8 mouse cellular contexts compared by ENCODE assay signal in genomic region chr6:91153549-91154064, GRCm38 (mm10). TPM values are rescaled to one million over a fixed set of nuclear protein-coding genes. Genes with fewer than 3 reads are reported as not detected.
DNase-seq lines count a peak whose midpoint lies in the region; ATAC-seq and TF ChIP-seq lines count a peak whose summit lies in the region.

No protein-coding gene starts in this region.

- H3K27ac ChIP-seq in forebrain, embryonic 12.5 days = peak overlapping the region; percentile 85
- H3K27ac ChIP-seq in layer of hippocampus, adult 2 months = peak overlapping the region; percentile 93
- no peak overlapping the region for H3K27ac ChIP-seq in lung, postnatal 0 days (ENCODE audit: low read length)

- peaks cover 7% of the 10 kb centered on the region; the same call in 1 of the 2 replicates for H3K27me3 ChIP-seq in forebrain, embryonic 12.5 days
- H3K27me3 ChIP-seq in lung, postnatal 0 days (replicated peaks; ENCODE audit: insufficient read depth, low read length) = no peaks in the 10 kb centered on the region

- DNase-seq in adrenal gland, postnatal 14 days = peak; percentile 35
- DNase-seq in adrenal gland, adult (ENCODE audit: inconsistent age in 2 of 2, low spot score in 1 of 2) = no peak
- DNase-seq in brain, embryonic 18.5 days (ENCODE audit: low read depth, low spot score) = peak; percentile 83
- DNase-seq in layer of hippocampus, adult 2 months (ENCODE audit: low spot score in 2 of 2) = peak; percentile 54 to 79
- DNase-seq in lung, postnatal 0 days (ENCODE audit: low spot score) = peak; percentile 43
- peak; percentile 72 to 83 for DNase-seq in right cerebral cortex, adult 2 months (ENCODE audit: low spot score in 2 of 2)
- DNase-seq in urinary bladder, postnatal 14 days (ENCODE audit: low spot score) = no peak

- TF ChIP-seq EP300 in lung, postnatal 0 days (IDR thresholded peaks at IDR 0.05) = no peak

- H3K4me2 ChIP-seq in forebrain, embryonic 12.5 days = peak overlapping the region; percentile 51
- no peak overlapping the region for H3K4me2 ChIP-seq in lung, postnatal 0 days (replicated peaks; ENCODE audit: low read depth, low read length)

- H3K9ac ChIP-seq in forebrain, embryonic 12.5 days = no peak overlapping the region
- H3K9ac ChIP-seq in lung, postnatal 0 days (replicated peaks; ENCODE audit: low read depth) = no peak overlapping the region

- H3K9me3 ChIP-seq in forebrain, embryonic 12.5 days = no peaks in the 10 kb centered on the region
- H3K9me3 ChIP-seq in lung, postnatal 0 days (ENCODE audit: low read length) = no peaks in the 10 kb centered on the region

- peak overlapping the region; percentile 28 for H3K4me3 ChIP-seq in forebrain, embryonic 12.5 days (replicated peaks)
- H3K4me3 ChIP-seq in layer of hippocampus, adult 2 months = peak overlapping the region; percentile 13; the same call in 1 of the 2 replicates
- H3K4me3 ChIP-seq in lung, postnatal 0 days (ENCODE audit: low read depth, low read length) = no peak overlapping the region

- 0 out of 2 replicates have a peak, but pooled peaks cover 1% of the 10 kb centered on the region for H3K36me3 ChIP-seq in forebrain, embryonic 12.5 days (replicated peaks)
- no peaks in the 10 kb centered on the region for H3K36me3 ChIP-seq in lung, postnatal 0 days (ENCODE audit: insufficient read depth, low read length)

- WGBS in forebrain, embryonic 12.5 days = 0% methylated on average over 10 of the region's 10 CpGs
- WGBS in lung, postnatal 0 days = 2% methylated on average over 10 of the region's 10 CpGs

- TF ChIP-seq CTCF in layer of hippocampus, adult 2 months (conservative IDR thresholded peaks at IDR 0.05) = no peak
- TF ChIP-seq CTCF in lung, postnatal 0 days (IDR thresholded peaks at IDR 0.05) = no peak

- ATAC-seq in forebrain, embryonic 12.5 days (ENCODE audit: low FRiP score) = peak; percentile 75
- peak; percentile 27; the same call in 1 of the 2 replicates for ATAC-seq in lung, postnatal 0 days

- peaks cover 50% of the 10 kb centered on the region for H3K4me1 ChIP-seq in forebrain, embryonic 12.5 days
- no peaks in the 10 kb centered on the region for H3K4me1 ChIP-seq in lung, postnatal 0 days (ENCODE audit: insufficient read depth, low read depth, low read length)

RNA-seq across cellular contexts. Expression of gene Hdac11, which starts 2.9 kb away (rescaled TPM):
- total RNA-seq in adrenal gland, postnatal 14 days (2021) = 6.3 and 7.4 TPM in 2 replicates
- polyA plus RNA-seq in forebrain, embryonic 12.5 days (2016; fragmentation: Nextera tagmentation; extraction: Ambion mirVana) = 16.3 and 18.0 TPM in 2 replicates
- total RNA-seq in layer of hippocampus, adult 2 months (2021) = 100 to 1,000 TPM; 154 to 156 TPM
- 3.8 and 3.9 TPM in 2 replicates for polyA plus RNA-seq in lung, postnatal 0 days (2015; fragmentation: Nextera tagmentation; extraction: Ambion mirVana)

RNA-seq across cellular contexts. Expression of gene Nup210, which starts 37.0 kb away (rescaled TPM):
- total RNA-seq in adrenal gland, postnatal 14 days (2021) = 9.4 and 16.7 TPM in 2 replicates
- polyA plus RNA-seq in forebrain, embryonic 12.5 days (2016; fragmentation: Nextera tagmentation; extraction: Ambion mirVana) = 32.7 and 37.9 TPM in 2 replicates
- 10 to 100 TPM; 19.9 to 22.3 TPM for total RNA-seq in layer of hippocampus, adult 2 months (2021)
- polyA plus RNA-seq in lung, postnatal 0 days (2015; fragmentation: Nextera tagmentation; extraction: Ambion mirVana) = 5.8 and 7.0 TPM in 2 replicates

RNA-seq across cellular contexts. Expression of gene Fbln2, which starts 58.6 kb away (rescaled TPM):
- total RNA-seq in adrenal gland, postnatal 14 days (2021) = 32.3 and 38.2 TPM in 2 replicates
- 39.4 and 45.6 TPM in 2 replicates for polyA plus RNA-seq in forebrain, embryonic 12.5 days (2016; fragmentation: Nextera tagmentation; extraction: Ambion mirVana)
- total RNA-seq in layer of hippocampus, adult 2 months (2021) = 10 to 100 TPM in 1 of 2 experiments, 1 to 10 TPM in 1; 8.1 to 10.8 TPM
- 63.0 and 63.8 TPM in 2 replicates for polyA plus RNA-seq in lung, postnatal 0 days (2015; fragmentation: Nextera tagmentation; extraction: Ambion mirVana)

Comparison
In these comparisons a context has a peak if more than half of its experiments do, and no peak if none do; other contexts are left out.
1. DNase-seq: peak in adrenal gland, postnatal 14 days (single experiment), brain, embryonic 18.5 days (single experiment), layer of hippocampus, adult 2 months (2 of 2), lung, postnatal 0 days (single experiment) and right cerebral cortex, adult 2 months (2 of 2); none in adrenal gland, adult (0 of 2) and urinary bladder, postnatal 14 days (single experiment).
2. RNA of gene Hdac11, which starts 2.9 kb away (total RNA-seq): 154 to 156 TPM in layer of hippocampus, adult 2 months; 6.3 to 7.4 TPM in adrenal gland, postnatal 14 days; every median in the first group is over 10 times any median in the second.